Mouse (Mus musculus): Measurements from ENCODE around the gene Klf7. TPM values are rescaled to one million over a fixed set of nuclear protein-coding genes. Genes with fewer than 3 reads are reported as not detected.

Klf7 gene
- polyA plus RNA-seq, 1 experiment: 2.7 TPM

DNA sequence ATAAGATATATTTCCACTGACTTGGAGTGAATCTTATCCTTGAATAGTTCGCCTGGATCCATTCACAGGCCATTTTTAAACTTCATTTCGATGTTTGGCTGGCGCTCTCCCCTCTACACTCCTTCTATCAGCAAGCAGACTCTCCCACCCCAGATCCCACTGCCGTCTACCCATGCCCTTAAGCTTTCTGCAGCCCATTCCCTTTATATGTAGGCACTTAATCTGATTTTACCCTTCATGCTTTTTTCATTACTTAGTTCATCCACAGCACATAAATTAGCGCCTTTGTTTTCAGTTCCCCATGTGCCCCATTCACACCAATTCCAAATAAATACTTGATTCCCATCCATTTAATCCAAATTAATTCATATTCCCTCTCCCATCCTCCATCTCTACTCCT, 48.0 kb downstream of the Klf7 start:
- 91% methylated on average over 5 of the region's 5 CpGs for WGBS
- no peak for DNase-seq (ENCODE audit: low read depth, low spot score)

DNA sequence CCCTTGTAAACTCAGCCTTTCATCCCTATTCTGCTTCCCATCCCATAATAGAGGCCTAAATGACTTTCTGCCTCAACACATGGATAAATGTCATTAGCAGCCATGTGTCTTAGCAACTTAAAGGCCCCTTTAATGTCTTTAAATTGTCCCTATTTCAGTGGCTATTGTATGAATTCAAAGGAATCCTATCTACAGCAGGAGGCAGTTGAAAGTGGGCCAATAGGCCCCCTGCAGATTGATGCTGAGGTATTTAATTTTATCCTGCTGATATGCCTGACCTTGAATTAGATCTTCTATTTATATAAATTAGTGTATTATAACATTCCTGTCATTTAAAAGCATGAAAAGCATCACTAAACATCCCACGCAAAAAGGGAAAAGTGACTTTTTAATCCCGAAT, 51.1 kb downstream of the Klf7 start:
- no peak for DNase-seq (ENCODE audit: low read depth, low spot score)
- WGBS: 93% methylated on average over 2 of the region's 2 CpGs

DNA sequence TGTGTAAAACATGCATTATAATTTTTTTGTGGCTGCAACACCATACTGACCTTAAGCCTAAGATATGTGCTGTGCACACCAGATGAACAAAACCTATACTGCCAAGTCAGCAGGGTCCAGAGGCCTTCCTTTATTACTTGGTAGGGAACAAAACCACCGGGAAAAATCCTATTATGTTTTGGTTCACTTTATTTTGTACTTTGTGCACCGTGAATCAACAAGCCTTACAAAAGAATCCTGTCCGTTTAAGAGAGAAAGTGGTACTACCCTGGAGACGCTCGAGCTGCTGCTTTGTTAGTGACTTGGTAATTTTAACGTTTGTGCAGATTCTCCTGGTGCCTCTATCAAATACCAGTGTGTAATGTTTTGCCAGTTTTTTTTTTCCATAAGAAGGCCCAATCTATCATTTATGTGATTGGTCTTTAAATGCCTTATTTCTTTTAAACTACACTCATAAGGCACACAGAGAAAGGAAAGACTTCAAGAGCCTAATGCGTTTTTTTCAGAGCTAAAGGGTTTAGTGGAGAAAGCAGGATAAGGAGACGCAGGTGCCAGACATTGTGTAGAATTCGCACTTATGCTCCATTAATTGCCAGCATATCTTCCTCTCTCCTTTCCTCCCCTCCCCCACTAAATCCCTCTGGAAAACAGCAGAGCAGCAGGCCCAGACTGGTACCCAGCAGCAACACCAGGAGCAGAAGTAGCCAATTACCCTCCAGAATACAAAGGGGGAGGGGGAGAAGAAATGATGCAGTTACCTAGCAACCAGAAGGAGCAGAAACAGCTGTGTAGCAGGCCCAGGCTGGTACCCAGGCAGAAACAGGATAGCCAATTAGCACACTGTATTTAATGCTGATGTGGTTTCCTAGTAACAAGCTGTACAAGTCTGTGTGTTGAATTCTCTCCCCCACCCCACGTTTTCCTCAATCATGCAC, 55.5 kb downstream of the Klf7 start:
- WGBS: 76% methylated on average over 10 of the region's 10 CpGs
- no peak for DNase-seq (ENCODE audit: low read depth, low spot score)

DNA sequence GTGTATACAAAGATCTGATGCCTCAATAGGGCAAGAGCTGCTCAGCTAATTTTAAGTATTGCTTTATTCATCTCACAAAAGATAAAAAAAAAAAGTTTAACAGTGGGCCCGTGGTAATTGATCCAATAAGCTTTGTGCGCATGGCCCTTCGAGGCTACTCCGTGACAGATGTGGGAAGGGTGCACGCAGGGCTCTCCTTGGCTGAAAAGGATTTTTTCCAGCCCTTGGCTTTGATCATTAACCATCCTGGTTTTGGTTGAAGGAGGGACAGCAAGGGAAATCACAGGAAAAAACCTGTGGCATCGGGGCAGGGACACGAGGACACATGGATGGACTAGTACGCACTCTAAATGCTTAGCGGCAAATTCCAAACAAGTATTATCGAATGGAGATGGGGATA, 60.6 kb downstream of the Klf7 start:
- no peak for DNase-seq (ENCODE audit: low read depth, low spot score)
- WGBS: 92% methylated on average over 10 of the region's 10 CpGs

DNA sequence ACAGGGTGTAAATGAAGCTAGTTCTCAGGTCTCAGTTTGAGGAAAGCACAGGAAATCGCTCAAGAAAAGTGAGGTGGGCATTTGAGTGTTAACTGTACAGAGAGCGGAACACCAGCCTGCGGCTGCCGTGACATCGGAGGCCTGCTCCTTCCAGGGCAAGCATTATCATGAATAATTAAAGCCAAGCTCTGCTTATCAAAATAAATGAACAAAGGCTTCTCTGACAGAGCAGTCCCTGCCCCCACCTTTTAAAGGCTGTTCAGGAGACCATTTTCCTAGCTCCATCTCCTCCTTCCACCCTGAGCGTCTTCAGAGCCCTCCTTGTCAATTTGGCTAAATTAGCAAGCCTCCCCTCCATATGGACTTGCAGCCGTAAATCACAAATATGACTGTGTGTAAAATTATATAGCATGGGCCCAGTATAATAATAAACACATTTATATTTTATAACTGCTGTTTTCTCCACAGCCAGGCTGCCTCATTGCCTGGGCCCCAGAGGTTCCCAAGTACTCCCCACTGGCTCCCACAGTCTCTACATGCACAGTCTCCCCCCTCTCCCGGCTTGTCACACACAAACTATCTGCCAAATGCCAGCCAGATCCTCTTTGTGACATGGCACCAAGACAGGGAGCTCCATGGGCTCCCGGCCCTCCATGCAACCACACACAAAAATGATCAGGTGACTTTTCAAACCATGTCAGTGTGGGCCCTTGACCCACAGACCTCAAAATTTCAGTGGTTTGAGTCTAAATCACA, 61.2 kb downstream of the Klf7 start:
- 68% methylated on average over 9 of the region's 9 CpGs for WGBS
- DNase-seq (ENCODE audit: low read depth, low spot score): no peak

DNA sequence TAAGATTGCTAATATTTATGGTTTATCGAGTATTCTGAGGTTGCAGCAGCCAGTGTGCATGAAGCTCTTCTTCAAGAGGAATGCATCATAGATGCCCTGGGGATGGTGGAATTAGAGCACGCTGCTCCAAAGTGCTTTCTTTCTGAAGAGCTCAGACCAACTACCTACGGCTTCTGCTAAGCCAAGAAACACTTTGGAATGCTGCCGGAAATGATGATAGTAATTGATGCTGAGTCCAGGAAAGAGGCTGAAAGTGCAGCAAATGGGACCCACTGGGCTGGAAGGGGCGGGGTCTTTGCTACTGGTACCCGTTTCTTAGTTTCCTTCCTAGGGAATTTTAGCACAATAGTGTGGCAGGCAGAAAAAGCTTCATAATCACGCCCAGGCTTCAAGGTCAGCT, 62.0 kb downstream of the Klf7 start:
- no peak for DNase-seq (ENCODE audit: low read depth, low spot score)
- 85% methylated on average over 7 of the region's 7 CpGs for WGBS

DNA sequence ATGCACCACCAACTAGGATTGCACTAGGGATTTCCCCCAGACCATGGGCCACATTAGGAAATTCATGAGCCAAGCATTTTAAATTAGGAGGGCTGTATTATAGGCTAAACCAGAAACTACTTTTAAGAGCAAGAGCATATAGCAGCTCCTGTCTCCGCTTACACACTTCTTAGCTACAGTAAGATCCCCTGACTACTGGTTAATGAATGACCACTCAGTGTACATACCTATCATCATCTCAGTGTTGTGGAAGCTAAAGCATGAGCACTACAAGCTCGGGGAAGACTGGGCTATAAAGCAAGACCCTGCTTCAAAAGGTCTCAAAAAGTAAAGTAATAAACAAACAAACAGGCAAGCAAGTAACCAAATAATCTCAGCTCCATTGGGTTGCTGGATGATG, 65.5 kb downstream of the Klf7 start:
- 65% methylated on average over 2 of the region's 2 CpGs for WGBS
- DNase-seq (ENCODE audit: low read depth, low spot score): no peak

DNA sequence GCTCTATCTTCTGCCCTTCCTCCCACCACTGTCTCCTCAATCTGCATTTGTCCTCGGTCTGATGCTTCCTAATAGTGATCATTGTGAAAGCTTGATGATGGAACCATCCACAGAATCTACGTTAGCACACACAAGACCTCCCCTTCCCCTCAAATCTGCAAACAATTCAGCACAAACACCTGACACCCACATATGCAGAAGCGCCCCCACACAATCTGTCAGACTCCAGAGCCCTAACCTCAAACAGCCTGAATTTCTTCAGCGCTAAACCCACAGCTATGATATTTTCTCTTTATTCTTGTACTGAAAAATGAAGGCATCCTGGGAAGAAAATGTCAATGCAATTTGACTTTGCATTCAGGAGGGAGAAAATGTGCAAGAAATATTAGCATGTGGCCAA, 66.1 kb downstream of the Klf7 start:
- 94% methylated on average over 4 of the region's 4 CpGs for WGBS

DNA sequence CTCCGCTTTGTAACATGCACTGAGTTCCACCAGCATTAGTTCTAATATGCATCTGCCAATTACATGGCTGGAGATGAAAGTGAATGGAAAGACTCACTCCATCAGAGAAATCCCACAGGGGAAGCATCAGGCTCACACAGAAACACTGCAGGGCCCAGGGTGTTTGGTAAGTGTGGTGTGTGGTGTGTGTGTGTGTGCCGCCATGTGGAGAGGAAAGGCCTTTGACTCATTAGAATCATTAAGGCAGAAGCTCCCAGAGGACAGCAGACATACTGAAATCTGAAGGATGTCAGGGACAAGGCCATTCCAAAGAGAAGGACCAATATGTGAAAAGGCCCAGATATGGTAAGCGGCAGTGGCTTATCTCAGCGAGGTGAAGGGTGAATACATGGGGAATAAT, 66.9 kb downstream of the Klf7 start:
- DNase-seq (ENCODE audit: low read depth, low spot score): no peak
- 96% methylated on average over 4 of the region's 4 CpGs for WGBS

More for the DNA sequence above, 66.1 kb downstream of the Klf7 start:
- no peak for DNase-seq (ENCODE audit: low read depth, low spot score)

DNA sequence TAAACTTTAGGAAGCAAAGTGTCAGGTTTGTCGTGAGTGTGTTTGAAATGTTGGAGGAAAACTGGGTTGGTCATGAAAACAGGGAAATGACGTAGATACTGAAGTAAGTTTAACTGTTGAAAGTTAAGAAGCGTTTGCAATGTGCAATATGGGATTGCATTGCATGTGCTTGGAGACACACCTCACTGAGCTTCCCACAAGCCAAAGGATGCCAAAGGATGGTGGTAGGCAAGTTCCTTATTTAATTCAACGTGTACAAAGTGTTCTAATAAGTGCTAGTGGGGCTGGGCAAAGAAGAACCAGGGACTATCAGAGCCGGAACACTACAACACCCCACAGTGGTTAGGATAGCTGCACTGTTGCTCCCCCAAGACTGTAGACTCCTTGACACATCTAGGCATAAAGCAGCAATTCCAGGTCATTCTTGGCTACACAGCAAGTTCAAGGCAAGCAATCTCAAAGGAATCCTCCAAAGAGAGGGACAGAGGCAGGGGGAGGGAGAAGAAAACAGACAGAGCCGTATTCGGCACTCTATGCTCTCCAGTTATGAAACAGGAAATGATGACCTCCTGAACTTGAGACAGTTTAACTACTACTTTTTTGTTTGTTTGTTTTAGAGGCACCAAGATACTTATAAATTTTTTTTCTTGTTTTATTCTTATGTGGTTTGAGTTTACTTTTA, 69.9 kb downstream of the Klf7 start:
- WGBS: 63% methylated on average over 7 of the region's 7 CpGs
- DNase-seq (ENCODE audit: low read depth, low spot score): no peak

DNA sequence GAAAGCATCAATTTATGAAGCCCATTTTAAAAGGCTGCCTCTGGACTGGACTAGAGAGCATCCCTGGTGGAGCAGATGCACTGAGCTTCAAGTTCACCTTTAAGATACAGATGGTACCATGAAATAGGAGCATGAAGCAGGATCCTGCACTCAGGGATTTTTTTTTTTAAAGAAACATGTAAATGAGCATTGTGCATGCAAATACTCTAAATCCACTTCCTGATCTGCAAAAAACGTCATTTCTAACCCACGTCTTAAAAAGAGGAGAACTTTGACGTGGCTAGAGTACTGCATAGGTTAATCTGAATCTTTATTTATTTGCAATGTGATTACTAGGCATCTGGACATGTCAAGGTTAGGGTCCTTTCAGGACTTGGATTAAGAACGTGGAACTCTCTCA, 73.5 kb downstream of the Klf7 start:
- WGBS: 76% methylated on average over 4 of the region's 4 CpGs
- no peak for DNase-seq (ENCODE audit: low read depth, low spot score)

DNA sequence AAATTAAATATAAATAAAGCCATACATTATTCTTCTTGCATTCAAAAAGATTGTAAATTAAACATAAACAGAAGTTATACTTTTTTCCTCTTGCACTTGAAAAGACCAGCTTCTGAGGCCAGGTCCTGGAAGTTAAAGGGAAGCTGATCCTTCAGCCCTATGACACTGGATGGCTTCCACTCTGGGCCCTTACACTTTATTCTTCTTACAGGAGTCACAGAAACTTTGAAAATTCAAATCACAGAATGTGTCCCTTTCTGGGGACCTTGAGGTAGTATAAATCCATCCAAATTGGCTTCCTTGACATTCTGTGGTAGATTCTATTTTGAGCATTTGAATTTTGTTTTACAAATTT, 75.3 kb downstream of the Klf7 start:
- DNase-seq (ENCODE audit: low read depth, low spot score): no peak

DNA sequence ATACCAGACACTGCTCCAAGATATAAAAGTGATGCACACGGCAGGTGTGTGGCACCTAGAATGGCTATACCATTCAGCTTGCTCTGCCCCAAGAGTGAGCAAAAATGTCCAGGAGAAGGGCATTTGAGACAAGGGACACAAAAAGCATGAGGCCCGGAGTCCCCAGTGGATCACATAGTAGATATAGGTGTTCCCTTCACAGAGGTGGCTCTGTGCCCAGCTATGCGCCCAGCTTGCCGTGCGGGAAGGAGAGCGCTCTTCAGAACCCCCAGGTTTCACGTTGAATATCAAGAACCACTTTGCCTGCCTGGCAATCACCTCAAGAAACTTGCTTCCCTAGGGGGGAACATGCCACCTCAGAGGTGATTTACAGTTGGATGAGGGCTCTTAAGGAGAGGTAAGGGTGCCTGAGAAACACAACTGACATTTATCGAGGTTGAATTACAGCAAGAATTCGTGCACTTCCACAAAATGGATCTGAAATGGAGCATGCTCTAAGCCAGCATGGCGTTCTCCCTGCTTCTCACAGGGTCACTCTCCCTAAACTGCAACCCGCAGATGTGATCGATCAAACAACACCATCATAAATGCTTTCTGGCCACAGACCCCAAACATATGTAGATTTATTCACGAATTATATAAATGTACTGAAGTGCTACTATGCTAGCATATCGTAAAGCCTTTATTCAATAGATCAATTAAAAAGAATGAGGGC, 75.8 kb downstream of the Klf7 start:
- 85% methylated on average over 14 of the region's 14 CpGs for WGBS
- no peak for DNase-seq (ENCODE audit: low read depth, low spot score)

DNA sequence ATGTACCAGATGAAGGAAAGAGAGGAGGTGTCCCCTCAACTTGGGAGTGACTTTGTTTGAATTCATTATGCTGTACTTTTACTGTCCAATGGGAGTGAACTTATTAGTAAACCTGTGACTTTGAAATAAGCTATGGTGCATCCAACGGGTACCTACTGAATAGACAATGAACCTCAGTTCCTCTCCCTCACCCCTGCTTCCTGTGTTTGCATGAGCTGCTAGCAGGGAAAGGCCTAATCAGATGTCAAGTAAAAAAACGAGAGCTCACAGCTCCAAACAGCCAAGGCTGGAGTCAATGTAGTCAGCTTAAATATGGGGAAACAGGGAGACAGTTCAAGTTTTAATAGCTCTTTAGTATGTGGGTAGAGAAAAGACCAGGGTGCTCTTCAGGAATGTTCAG, 77.5 kb downstream of the Klf7 start:
- 56% methylated on average over 2 of the region's 2 CpGs for WGBS
- no peak for DNase-seq (ENCODE audit: low read depth, low spot score)

DNA sequence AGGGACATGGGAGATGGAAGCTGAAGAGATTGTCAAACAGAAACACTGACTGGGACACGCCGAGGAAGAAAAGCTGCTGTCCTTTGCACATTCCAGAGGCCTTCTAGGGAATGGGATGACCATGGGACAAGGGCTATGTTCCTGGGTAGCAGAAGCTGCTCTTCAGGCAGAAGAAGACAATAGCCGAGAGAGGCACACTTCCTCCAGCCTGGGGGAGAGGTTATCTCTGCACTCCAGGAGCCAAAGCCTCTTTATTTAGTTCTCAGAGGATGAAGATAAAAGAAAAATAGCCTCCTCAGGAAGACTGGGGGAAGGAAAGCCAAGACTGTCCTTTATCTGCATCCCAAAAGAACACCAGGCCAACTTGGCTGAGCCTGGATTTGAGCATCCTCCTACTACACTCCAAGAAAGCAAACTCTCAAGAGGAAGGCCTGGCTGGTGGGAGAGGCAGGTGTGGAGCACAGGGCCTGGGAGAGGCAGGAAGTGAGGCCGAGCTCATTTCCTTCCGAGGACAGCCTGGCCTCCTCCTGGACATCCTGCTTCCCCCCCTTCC, 81.2 kb downstream of the Klf7 start:
- WGBS: 64% methylated on average over 5 of the region's 5 CpGs
- no peak for DNase-seq (ENCODE audit: low read depth, low spot score)

DNA sequence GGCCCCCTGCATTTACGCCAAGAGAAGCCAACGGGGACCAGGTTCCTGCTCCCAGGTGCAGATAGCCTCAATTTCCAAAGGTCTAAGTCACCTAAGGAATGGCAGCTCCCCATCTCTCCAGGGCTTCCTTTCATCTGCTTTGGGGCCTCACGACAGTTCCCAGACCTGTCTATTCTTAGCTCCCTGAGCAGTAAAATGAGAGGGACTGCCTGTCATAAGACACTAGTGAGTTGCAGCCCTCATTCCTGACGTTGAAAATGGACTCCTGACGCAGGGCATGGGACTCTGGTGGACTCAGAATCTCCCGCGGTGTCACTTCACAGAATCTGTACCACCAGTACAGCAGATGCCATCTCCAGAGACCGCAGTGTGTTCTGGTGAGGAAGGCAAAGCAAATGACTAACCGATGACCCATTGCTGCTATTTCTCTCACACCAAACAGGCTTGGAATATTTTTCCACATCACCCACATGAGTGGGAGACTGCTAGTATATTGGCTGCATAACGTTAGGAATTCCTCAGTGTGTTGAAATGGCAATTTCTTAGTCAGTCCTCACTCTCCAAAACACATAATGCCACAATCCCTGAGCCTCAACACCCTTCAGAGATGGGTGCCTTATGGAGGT, 81.9 kb downstream of the Klf7 start:
- WGBS: 85% methylated on average over 10 of the region's 10 CpGs

DNA sequence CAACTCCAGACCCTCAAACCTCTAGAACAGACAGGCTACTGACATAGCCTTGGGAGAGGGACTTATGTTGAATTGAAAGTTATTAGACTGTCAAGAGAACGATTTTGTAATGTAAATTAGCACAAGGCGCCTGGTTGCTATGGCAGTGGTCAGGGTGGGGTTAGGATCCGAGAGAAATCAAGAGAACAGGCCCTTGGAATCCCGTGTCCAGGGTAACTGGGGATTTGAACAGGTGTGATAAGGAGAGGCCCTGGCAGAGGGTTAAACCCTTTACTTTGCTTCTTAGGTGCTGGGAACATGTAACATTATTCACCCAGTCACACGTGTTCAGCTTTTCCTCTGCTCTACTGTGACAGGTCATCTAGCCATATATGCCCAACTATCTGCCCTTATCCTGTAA, 83.7 kb downstream of the Klf7 start:
- WGBS: 72% methylated on average over 5 of the region's 5 CpGs
- no peak for DNase-seq (ENCODE audit: low read depth, low spot score)

More for the DNA sequence above, 81.9 kb downstream of the Klf7 start:
- DNase-seq (ENCODE audit: low read depth, low spot score): no peak

DNA sequence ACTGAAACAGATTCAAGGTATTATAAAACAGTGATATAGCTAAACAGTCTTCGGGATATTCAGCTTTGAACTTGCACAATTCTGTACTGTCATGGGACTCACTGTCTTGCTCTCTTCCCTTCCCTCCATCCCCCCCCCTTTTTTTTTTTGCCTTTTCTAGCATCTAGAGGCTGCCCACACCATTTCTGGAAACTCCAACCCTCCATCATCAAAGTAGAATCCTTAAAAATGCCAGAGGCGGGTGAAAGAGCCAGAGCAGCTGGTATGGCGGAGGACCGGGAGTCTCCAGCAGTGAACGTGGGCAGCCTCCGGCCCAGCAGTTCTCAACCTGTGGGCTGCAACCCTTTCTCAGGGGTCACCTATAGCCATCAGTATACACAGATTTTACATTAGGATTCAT, 84.3 kb downstream of the Klf7 start:
- 86% methylated on average over 6 of the region's 6 CpGs for WGBS

DNA sequence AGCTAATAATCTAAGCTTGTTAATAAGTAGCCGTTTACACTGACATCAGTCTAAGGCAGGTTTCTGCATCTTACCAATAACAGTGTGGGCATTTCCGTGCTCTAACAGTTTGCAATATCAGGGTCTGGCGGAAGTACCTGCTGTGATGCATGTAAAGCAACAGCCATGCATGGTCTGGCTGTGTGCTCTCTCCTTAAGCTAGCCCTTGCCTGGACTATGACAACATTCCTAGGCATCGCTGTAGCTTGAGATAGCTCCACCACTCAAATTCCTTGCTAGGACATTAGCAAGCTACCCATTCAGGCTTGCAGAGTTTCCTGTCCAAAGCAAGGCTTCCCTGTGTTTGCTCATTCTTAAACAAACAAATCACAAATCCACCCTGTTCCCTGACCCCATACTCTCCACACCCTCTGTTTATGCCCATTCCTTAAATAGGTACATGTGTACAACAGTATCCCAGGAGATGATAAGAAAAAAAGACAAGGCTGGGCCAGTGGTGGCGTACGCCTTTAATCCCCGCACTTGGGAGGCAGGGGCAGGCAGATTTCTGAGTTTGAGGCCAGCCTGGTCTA, 85.1 kb downstream of the Klf7 start:
- DNase-seq (ENCODE audit: low read depth, low spot score): peak; percentile 29
- 56% methylated on average over 7 of the region's 7 CpGs for WGBS

More for the DNA sequence above, 84.3 kb downstream of the Klf7 start:
- DNase-seq (ENCODE audit: low read depth, low spot score): no peak
